Mouse (Mus musculus) cerebral cortex, adult 2 months (tissue): ENCODE measurements around the gene Rbpjl.

Experiments used
- WGBS: fragments of 180-500 bp; shearing (Covaris S2); methylation state at CpG from one replicate; pipeline ENCODE4 v1.1.7; 2018; 5-methylcytosine and 5-hydroxymethylcytosine counted together

The Rbpjl gene

DNA sequence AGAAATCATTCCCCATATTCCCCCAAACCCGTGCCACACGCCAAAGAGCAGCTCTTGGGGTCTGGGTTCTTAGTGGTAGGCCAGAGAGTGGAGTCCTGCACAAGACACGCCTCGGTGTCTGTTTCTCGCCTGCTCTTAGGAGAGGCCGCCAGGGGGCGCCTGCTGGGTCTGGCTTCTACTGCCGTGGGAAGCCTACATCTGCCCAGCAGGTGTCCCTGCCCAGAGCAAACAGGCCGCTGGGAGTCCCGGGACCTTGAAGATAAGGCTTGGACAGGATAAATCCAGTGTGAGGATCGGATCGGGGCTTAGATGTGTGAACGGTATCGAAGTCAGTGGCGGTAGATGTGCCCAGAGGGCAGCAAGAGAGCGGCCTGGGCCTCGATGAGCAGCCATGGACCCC lies at the start of gene Rbpjl:
Rbpjl (plus strand) TSS at position 236 of the 400 bp plus-strand sequence.
- 14% methylated on average over 17 of the region's 17 CpGs for WGBS

DNA sequence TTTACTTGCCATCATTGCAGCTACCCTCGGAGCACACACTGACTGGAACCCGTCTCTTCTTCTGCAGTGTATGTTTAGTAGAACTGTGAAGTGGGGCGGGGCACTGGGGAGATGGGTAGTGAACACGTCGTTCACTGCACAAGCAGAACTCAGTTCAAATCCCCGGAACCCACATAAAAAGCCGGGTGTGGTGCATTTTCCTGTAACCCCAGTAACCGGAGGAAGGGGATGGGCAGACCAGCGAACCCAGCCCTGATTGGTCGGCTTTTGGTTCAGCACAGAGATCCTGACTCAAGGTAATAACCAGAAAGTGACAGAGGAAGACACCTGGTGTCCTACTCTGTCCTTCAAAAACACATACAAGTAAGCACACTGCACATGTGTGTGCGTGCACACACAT lies 49.6 kb upstream of the Rbpjl start:
- WGBS: 86% methylated on average over 11 of the region's 11 CpGs

DNA sequence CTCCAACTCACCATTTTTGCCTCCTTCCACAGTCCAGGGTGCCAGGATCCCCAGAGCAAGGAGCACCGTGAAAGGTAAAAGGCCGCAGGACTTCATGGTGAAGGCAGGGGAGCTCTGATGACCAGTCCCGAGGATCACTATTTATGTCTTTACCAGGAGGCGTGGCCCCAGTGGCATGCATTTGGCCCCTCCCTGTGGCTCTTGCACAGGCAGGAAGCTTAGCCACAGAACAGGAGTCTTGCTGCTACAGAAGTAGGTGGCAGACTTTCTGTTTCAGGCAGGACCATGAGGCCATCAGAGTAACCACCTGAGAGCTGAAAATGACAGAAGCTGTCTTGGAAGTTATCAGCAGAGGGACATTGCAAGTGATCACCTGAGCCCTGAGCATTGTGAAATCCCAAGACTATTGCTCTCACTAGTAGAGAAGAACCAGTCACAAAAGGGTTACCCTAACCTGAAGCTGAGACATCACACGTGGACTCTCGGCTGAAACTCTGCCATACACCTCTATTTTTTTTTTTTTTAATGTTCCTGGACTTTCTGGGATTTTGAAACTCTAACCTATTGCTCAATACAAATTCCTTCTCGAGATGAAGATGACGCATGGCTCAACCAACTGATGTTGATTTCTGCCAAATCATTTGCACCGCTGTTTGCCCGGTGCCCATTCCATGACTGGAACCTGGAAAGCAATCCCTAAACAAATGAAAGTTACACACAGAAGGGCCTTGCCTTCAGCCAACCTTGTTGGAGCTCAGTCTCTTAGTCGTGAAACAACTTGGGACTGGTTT lies 46.6 kb upstream of the Rbpjl start:
- WGBS: 87% methylated on average over 11 of the region's 11 CpGs

DNA sequence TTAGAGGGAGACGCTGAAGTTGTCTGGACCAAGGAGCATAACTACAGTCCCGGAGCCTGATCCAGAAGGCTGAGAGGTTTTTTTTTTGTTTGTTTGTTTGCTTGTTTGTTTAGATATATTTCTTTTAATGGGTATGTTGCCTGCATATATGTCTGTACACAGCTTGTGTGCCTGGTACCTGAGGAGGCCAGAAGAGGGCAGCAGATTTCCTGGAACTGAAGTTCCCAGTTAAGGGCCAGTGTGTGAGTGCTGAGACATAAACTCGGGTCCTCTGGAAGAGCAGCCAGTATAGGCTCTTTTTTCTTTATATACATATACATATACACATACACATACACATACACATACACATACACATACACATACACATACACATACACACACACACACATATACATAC lies 44.6 kb upstream of the Rbpjl start:
- 84% methylated on average over 3 of the region's 3 CpGs for WGBS

DNA sequence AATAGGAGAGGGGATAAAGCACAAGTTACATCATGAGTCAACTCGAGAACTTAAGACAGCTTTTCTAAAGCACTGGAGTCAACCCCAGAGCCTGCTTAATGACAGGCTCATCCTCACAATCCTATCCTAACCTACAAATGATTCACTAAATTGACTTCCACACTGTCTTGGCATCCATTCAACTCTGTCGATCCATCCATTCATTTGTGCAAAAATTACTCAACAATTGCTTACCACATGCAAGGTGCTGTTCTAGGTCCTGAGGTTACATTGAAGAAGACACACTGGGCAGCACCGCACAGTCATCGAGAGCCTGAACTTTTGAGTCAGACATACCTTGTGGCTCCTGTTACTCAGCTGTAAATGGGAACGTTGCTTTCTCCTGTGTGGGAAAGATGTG lies 43.9 kb upstream of the Rbpjl start:
- 89% methylated on average over 5 of the region's 5 CpGs for WGBS

DNA sequence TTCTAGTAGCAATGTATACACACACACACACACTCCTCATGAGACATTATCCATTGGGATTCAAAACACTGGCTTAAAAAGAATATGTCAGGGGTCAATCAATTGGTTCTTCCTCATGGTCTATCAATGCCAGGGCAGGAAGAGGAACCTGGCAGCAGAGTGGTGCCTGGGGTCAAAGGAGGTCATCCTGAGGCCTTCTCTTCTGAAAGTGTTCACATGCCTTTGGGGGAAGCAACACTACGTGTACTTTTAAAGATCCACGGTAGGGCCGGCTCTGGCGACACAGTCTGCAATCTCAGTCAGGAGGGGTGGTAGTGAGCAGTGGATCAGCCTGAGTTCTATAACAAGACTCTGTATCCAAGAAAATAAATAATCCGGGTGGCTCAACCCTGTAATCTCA lies 43.3 kb upstream of the Rbpjl start:
- 87% methylated on average over 5 of the region's 5 CpGs for WGBS

DNA sequence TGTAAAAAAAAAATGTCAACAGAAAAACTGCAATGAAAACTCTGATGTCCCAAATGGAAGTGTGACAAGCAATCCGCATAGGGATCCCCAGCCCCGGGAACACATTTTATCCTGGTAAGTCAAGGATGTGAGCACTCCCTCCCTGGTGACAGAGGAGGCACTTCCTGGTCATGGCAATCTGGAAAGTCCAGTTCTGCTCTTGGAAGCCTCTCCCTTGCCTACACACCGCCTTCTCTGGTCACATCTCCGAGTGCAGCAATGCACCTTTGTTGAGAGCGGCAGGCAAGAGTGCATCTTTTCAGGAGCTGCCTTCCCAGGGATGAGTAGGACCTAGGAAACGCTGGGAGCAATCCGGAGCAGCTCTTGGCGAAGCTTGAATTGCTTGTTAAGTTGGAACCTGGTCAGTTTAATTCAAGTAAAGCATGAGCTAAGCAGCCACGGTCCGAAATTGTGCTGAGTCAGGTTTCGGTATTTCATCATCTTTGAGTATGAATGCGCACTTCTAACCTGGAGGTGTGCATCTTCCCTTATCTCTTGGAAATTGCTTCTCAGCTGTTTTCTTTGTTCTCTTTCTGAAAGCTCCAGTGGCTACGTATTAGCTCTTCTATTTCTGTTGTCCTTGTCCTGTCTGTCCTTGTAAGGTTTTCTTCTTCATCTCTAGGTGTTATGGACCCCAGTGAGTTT lies 41.8 kb upstream of the Rbpjl start:
- 58% methylated on average over 13 of the region's 13 CpGs for WGBS

DNA sequence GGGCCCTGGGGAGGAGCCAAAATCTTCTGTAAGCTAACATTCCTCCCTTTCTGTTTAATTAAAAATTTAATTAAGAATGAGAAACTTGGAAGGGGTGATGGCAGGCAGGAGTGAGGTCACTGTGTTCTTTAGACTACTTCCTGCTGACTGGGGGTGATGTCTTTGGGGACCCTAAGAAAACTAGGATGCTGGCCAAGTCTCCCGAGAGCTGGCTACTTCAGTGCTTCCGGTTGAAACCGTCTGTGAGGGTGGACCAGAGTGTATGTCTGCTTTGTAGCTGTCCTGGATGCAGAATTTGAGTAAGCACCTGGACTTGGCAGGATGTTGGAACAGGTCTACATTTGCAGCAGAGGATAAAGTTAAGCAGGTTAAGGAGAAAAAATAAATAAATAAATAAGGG lies 36.0 kb upstream of the Rbpjl start:
- WGBS: 47% methylated on average over 3 of the region's 3 CpGs

DNA sequence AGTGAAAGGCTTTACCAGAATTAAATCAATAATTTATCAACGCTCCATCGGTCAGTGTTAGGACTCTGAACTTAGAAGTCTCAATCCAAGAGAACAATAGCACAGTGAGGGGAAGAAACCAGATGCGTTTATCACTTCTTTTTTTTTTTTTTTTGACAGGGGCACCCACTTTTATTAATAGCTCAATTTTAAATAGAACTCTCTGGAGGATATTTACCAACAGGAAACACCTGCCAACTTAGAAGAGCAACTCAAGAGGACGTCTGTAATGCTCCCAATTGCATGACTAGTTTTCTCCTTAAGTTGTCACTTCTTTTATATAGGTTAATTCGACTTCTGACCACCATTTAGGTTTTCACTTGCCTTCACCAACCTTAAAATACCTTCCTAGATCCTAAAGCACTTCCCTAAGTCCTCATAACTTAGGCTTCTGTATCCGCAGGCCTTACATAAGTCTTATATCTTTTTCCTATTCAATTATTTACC lies 34.3 kb upstream of the Rbpjl start:
- WGBS: 80% methylated on average over 6 of the region's 6 CpGs

DNA sequence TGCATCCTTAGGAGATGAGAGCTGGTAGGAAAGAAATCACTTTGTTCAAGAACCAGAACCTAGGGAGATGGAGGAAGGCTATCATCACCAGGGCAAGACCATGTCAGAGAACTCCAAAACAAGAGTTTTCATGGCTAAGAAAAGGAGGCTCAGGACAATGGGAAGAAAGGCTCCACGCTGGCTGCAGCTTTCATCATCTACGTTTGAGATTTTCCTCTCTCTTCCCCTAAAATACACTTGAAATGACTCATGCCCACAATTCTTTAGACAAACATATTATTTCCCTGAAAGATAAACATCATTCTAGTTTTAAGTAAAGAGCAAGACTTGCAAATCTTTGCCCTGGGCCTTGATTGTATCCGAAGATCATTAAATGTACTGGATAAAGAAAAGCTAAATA lies 31.6 kb upstream of the Rbpjl start:
- WGBS: 76% methylated on average over 3 of the region's 3 CpGs

DNA sequence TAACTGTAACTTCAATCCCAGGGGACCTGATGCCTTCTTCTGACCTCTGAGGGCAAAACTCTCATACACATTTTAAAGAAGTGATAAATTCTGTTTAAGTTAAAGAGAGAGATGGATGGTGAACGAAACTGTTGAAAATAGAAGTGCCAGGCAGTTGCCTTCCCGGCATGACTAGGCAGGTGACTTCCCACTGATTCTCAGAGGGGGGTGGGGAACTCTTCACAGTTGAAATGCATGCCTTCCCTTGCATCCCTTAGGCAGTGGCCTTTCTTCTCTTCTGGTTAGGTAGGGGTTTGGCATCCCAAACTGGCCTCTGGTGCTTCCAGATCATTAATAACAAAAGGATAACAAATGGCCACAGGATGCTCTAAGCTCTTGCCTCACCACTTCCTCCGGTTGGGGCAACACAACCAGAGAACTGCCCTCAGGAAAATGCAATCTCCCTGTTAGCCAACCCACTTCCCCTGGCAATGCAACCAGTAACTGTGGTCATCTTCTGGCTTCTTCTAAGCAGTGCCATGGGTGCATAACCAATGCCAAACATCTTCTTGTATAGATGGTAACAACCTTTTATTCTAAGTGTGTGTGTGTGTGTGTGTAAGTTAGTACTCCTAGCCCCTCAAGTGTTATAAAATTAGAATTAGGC lies 30.4 kb upstream of the Rbpjl start:
- WGBS: 39% methylated on average over 3 of the region's 3 CpGs

DNA sequence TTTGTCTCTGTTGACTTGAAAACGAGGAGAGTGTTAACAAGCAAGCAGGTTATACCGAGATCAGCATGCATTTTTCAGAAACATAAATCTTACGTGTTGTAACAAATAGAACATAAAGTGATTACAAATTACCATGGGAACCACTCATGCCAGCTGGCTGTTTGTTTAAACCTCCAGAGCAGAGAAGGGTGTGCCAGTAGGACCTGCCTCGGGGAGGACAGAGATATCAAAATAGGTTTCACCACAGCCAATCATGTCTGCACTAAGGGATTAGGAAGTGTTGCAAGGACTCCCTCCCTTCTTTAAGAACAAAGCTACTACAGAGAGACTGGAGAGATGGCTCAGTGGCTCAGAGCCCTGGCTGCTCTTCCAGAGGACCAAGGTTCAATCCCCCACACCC lies 29.8 kb upstream of the Rbpjl start:
- 31% methylated on average over 4 of the region's 4 CpGs for WGBS

DNA sequence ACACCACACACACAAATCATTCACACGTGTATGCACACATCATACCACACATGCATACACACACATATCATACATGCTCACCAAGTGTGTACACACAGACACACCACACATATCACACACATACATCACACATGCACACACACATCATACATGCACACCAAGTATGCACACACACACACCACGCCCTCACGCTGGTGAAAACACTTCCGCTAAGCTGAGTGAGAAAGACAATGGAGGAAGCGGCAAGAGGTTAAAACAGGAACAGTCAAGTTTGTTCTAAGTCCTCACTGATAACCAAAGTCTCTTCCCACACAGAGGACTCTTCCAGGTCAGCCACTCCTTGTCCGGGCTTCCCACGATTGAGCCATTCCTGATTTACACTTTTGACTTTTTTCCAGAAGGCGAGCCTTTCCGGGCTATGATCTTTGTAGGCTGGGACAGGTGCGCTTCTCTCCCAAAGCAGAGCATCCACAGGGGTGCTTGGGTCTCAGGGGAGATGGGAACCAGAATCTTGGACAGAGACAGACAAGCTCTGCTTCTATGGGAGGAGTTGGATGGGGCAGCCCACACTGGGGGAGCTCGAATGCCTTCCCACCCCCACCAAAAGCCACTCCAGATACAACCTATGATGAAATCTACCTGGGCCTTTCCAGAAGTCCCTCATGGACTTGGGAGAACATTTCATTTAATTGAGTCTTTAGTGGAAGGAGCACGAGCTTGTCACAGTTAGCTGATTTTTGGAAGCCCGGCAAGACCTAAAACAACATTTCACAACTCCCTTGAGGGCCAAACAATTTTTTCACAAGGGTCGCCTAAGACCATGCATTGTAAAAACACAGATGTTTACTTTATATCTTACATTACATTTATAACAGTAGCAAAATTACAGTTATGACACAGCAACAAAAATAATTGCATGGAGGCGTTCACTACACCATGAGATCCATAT lies 25.2 kb upstream of the Rbpjl start:
- 91% methylated on average over 15 of the region's 15 CpGs for WGBS

DNA sequence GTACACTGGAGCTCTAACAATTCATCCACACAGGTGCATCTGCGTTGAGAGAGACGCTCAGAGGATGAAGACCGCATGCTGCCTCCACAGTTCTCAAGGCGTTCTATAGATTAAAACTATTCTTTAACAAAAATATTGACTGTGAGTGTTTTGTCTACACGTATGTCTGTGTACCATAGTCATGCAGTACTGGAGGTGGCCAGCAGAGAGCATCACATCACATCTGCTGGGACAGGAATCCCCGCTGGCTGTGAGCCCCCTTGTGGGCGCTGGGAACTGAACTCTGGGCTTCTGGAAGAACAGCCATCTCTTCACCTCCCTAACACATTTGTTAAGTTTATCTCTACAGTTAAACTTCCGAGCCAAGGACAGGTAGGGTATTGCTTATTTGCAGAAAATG lies 21.2 kb upstream of the Rbpjl start:
- 84% methylated on average over 8 of the region's 8 CpGs for WGBS

DNA sequence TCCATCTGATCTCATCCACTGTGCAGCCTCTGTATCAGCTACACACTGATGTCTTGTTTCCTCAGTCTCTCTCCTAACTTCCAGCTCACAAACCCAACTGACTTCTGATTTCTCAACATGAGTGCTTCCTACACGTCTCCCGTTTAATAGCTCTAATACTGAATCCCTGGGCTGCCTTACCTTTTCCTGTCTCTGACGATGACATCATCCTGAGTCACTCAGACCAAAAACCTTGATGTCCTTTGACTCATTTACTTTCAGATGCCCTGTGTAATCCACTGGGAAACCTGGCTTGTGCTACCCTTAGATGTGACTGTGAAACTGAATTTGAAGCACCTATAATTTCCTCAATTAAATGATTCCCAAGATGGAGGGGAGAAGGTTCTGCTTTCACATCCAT lies 20.0 kb upstream of the Rbpjl start:
- WGBS: 78% methylated on average over 3 of the region's 3 CpGs

DNA sequence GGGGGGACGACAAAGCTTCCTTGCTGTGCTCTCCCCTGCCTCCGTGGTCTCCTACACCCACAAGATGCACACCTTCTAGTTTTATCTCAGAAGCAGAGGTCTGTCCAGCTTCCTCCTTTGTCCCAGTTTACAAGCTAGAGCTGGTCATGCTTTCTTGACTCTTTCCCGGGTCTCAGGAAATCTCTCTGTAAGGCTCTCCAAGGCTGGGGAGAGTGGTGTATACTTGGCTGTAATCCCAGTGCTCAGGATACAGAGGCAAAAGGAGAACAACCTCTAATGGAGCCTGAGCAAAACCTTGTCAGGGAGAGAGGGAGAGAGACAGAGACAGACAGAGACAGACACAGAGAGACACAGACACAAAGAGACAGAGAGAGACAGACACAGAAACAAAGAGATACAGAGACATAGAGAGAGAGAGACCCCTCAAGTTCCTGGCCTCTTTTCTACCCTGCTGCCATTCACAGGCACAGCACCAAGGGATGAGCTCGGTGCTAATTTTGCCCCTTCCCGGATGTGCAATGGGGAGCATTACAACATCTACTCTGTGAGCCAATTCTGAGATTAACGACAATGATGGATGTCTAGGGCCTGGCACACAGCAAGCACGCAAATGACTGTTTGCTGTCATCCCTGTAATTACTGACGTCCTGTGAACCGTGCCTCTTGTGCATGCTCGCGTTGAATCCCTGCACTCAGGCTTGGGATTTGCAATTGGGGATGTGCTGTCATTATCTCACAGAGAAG lies 19.1 kb upstream of the Rbpjl start:
- WGBS: 68% methylated on average over 11 of the region's 11 CpGs

DNA sequence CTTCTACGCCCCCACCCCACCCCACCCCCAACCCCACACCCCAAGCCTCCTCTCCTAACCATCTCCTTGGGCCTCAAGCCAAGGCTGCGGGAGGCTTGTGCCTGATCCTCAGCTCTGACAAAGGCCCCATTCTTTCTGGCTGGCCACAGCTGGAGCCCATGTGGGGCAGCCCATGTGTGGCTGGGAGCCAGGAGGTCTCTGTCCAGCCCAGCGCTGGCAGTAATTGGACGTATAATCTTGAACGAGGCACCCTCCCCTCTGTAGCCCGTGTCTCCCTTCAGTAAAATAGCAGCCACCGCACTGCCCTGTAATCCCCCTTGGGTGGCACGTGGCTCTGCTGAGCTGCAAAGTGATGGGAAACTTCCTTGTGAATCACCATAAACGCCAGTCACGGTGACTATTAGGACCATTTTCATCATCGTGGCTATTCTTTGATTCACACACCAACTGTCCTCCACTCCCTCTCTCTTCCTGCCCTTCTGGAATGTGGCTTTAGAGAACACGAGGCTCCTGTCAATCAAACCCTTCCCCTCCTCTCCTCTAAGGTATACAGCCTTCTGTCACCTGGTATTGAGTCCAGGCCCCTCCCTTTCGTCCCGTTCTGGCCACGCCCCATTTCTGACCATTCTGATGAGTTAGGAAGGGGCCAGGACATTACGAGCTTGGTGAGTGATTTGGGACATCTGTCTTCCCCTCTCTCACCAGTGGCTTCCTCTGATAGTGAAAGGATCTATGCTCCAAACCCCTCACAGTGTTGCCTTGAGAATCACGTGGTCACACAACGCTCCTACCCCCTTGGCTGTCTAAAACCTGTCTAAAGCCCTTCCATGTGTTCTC lies 16.8 kb upstream of the Rbpjl start:
- 11% methylated on average over 18 of the region's 18 CpGs for WGBS

DNA sequence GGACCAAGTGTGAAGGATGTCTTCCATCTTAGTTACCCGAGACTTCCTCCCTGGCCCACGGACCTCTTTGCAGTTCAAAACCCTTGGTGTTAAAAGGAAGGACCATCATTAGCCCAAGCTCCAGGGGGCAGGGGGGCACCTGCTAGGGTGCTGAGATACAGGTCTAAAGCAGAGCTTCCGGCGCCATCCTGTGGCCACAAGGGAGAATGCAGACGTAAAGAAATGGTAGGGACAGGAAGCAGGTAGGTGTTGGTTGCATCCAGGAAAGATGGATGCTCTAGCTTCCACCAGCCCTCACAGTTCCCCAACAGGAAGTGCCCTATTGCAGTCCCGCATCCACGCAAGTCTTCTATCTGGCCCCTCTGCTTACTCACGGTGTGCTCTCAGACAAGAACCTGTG lies 16.0 kb upstream of the Rbpjl start:
- 30% methylated on average over 8 of the region's 8 CpGs for WGBS

DNA sequence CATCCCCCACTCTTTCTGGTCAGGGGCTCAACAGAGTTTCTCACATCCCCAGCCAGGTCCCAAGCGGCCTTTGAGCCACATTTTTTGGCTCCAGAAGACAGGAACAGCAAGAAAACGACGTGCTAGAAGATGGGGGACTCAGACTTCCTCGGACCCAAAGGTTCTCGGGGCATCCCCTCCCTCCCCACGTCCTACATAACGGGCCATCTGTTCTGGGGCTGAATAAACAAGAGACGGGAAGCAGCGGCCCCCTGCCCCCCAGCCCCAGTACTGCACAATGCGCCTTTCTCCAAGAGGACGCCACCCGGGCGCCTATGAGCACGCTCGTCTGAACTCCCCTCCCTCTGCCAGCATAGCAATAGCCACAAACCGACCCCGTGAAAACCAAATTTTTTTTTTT lies 13.9 kb upstream of the Rbpjl start, which contains the start of gene Slpi:
Slpi (minus strand) TSS at position 76 of the 400 bp plus-strand sequence.
- WGBS: 3% methylated on average over 17 of the region's 17 CpGs

DNA sequence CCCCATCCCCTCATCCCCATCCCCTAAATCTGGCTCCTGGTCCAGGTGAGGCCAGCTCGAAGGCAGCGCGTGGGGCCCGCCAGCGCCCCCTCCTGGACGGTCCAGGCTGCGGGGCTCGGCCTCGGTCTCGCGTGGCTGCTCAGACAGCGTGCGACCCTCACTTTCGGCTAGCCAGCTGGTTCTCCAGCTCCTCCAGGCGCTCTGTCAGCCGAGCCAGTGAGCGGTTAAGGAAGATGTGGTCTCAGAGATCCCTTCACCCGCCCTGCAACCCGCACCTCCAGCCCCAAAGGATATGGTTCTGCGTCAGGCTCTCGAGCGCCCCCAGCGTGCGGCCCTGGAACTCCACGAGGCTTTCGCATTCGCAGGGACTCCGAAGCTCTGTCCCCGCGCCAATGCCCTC lies 13.4 kb upstream of the Rbpjl start:
- WGBS: 1% methylated on average over 30 of the region's 30 CpGs
